Mouse (Mus musculus): ENCODE measurements at regions not wholly inside any gene's neighbourhood (a gene's known extent, or its start where the extent isn't known, plus 50 kb on each side); places are given as distances from the start of the nearest gene placed in this dataset.

- H3K9ac ChIP-seq: no peak overlapping the region
- H3K27me3 ChIP-seq (replicated peaks): no peaks in the 10 kb centered on the region
- H3K27ac ChIP-seq: no peak overlapping the region
- WGBS: 39% methylated on average over 4 of the region's 4 CpGs
- H3K4me3 ChIP-seq: no peak overlapping the region
- H3K4me1 ChIP-seq: 0 out of 2 replicates have a peak, but pooled peaks cover 4% of the 10 kb centered on the region
- H3K4me2 ChIP-seq: no peak overlapping the region
- H3K9me3 ChIP-seq: no peaks in the 10 kb centered on the region
- peak; percentile 85 for ATAC-seq (replicated peaks)
- H3K36me3 ChIP-seq (replicated peaks): no peaks in the 10 kb centered on the region
Observed at GRCm38 (mm10) chr3:21325329-21325896, 751.0 kb upstream of the Tbl1xr1 start.

- H3K36me3 ChIP-seq (replicated peaks): no peaks in the 10 kb centered on the region
- H3K27me3 ChIP-seq (replicated peaks): no peaks in the 10 kb centered on the region
- H3K4me2 ChIP-seq: no peak overlapping the region
- H3K9me3 ChIP-seq: no peaks in the 10 kb centered on the region
- H3K27ac ChIP-seq: no peak overlapping the region
- H3K9ac ChIP-seq: no peak overlapping the region
- H3K4me1 ChIP-seq: no peaks in the 10 kb centered on the region
- no peak overlapping the region for H3K4me3 ChIP-seq
- no peak for ATAC-seq (replicated peaks)
Observed at GRCm38 (mm10) chr3:21341916-21342315, 734.5 kb upstream of the Tbl1xr1 start.

GRCm38 (mm10) chr3:21343095-21343494, 733.4 kb upstream of the Tbl1xr1 start:
- no peaks in the 10 kb centered on the region for H3K36me3 ChIP-seq (replicated peaks)
- H3K4me3 ChIP-seq: no peak overlapping the region
- no peaks in the 10 kb centered on the region for H3K9me3 ChIP-seq
- no peaks in the 10 kb centered on the region for H3K4me1 ChIP-seq
- H3K27ac ChIP-seq: no peak overlapping the region
- no peaks in the 10 kb centered on the region for H3K27me3 ChIP-seq (replicated peaks)
- H3K4me2 ChIP-seq: no peak overlapping the region
- H3K9ac ChIP-seq: no peak overlapping the region
- ATAC-seq (replicated peaks): no peak
- WGBS: 96% methylated on average over 1 of the region's 1 CpGs

- no peak overlapping the region for H3K4me2 ChIP-seq
- no peaks in the 10 kb centered on the region for H3K9me3 ChIP-seq
- H3K27ac ChIP-seq: no peak overlapping the region
- no peaks in the 10 kb centered on the region for H3K36me3 ChIP-seq (replicated peaks)
- no peaks in the 10 kb centered on the region for H3K27me3 ChIP-seq (replicated peaks)
- no peak for ATAC-seq (replicated peaks)
- no peak overlapping the region for H3K9ac ChIP-seq
- H3K4me1 ChIP-seq: no peaks in the 10 kb centered on the region
- WGBS: 85% methylated on average over 3 of the region's 3 CpGs
- no peak overlapping the region for H3K4me3 ChIP-seq
Observed at GRCm38 (mm10) chr3:21349421-21349820, 727.0 kb upstream of the Tbl1xr1 start.

- Histone ChIP-seq H3K9ac (no peak overlapping the region), H3K27me3 (replicated peaks) (no peaks in the 10 kb centered on the region), H3K27ac (peak overlapping the region; percentile 41; the same call in 1 of the 2 replicates), H3K4me3 (no peak overlapping the region), H3K36me3 (replicated peaks) (no peaks in the 10 kb centered on the region), H3K9me3 (no peaks in the 10 kb centered on the region), H3K4me1 (peaks cover 16% of the 10 kb centered on the region), H3K4me2 (no peak overlapping the region)
- 71% methylated on average over 3 of the region's 3 CpGs for WGBS
- ATAC-seq (replicated peaks): peak; percentile 11; the same call in 1 of the 2 replicates
Observed at GRCm38 (mm10) chr3:21356150-21356549, 720.3 kb upstream of the Tbl1xr1 start.

GRCm38 (mm10) chr3:21356831-21357712, 719.4 kb upstream of the Tbl1xr1 start:
- Histone ChIP-seq H3K36me3 (replicated peaks) (no peaks in the 10 kb centered on the region), H3K9me3 (no peaks in the 10 kb centered on the region), H3K27me3 (replicated peaks) (no peaks in the 10 kb centered on the region), H3K27ac (peak overlapping the region; percentile 60), H3K4me2 (no peak overlapping the region), H3K4me3 (no peak overlapping the region), H3K9ac (no peak overlapping the region), H3K4me1 (peaks cover 16% of the 10 kb centered on the region)
- ATAC-seq (replicated peaks): peak; percentile 90
- WGBS: 40% methylated on average over 6 of the region's 6 CpGs

- Histone ChIP-seq H3K36me3 (replicated peaks) (no peaks in the 10 kb centered on the region), H3K9ac (no peak overlapping the region), H3K9me3 (no peaks in the 10 kb centered on the region), H3K4me2 (no peak overlapping the region), H3K27ac (peak overlapping the region; percentile 34; the same call in 1 of the 2 replicates), H3K27me3 (replicated peaks) (no peaks in the 10 kb centered on the region), H3K4me3 (no peak overlapping the region), H3K4me1 (peaks cover 16% of the 10 kb centered on the region)
- 0 out of 2 replicates have a peak, but pooled peaks have one; percentile 21 for ATAC-seq (replicated peaks)
- WGBS: 89% methylated on average over 6 of the region's 6 CpGs
Observed at GRCm38 (mm10) chr3:21358068-21358467, 718.4 kb upstream of the Tbl1xr1 start.

GRCm38 (mm10) chr3:21361069-21361468, 715.4 kb upstream of the Tbl1xr1 start:
- no peak overlapping the region for H3K4me3 ChIP-seq
- peaks cover 14% of the 10 kb centered on the region for H3K4me1 ChIP-seq
- WGBS: 87% methylated on average over 3 of the region's 3 CpGs
- H3K4me2 ChIP-seq: no peak overlapping the region
- no peak overlapping the region for H3K27ac ChIP-seq
- H3K36me3 ChIP-seq (replicated peaks): no peaks in the 10 kb centered on the region
- H3K9me3 ChIP-seq: no peaks in the 10 kb centered on the region
- H3K27me3 ChIP-seq (replicated peaks): no peaks in the 10 kb centered on the region
- no peak for ATAC-seq (replicated peaks)
- no peak overlapping the region for H3K9ac ChIP-seq

GRCm38 (mm10) chr3:21379816-21380215, 696.6 kb upstream of the Tbl1xr1 start:
- Histone ChIP-seq H3K4me2 (no peak overlapping the region), H3K36me3 (replicated peaks) (no peaks in the 10 kb centered on the region), H3K27ac (no peak overlapping the region), H3K27me3 (replicated peaks) (no peaks in the 10 kb centered on the region), H3K9ac (no peak overlapping the region), H3K9me3 (no peaks in the 10 kb centered on the region), H3K4me3 (no peak overlapping the region), H3K4me1 (no peaks in the 10 kb centered on the region)
- ATAC-seq (replicated peaks): no peak
- 87% methylated on average over 2 of the region's 2 CpGs for WGBS

GRCm38 (mm10) chr3:21381072-21381471, 695.4 kb upstream of the Tbl1xr1 start:
- Histone ChIP-seq H3K4me3 (no peak overlapping the region), H3K27me3 (replicated peaks) (no peaks in the 10 kb centered on the region), H3K4me1 (no peaks in the 10 kb centered on the region), H3K9ac (no peak overlapping the region), H3K4me2 (no peak overlapping the region), H3K9me3 (no peaks in the 10 kb centered on the region), H3K36me3 (replicated peaks) (no peaks in the 10 kb centered on the region), H3K27ac (no peak overlapping the region)
- 60% methylated on average over 3 of the region's 3 CpGs for WGBS
- no peak for ATAC-seq (replicated peaks)

GRCm38 (mm10) chr3:21403551-21403950, 672.9 kb upstream of the Tbl1xr1 start:
- H3K4me1 ChIP-seq: no peaks in the 10 kb centered on the region
- H3K4me3 ChIP-seq: no peak overlapping the region

GRCm38 (mm10) chr3:21404058-21404457, 672.4 kb upstream of the Tbl1xr1 start:
- H3K4me3 ChIP-seq: no peak overlapping the region
- H3K36me3 ChIP-seq (replicated peaks): no peaks in the 10 kb centered on the region
- no peaks in the 10 kb centered on the region for H3K9me3 ChIP-seq
- 76% methylated on average over 3 of the region's 3 CpGs for WGBS
- no peak for ATAC-seq (replicated peaks)
- H3K27me3 ChIP-seq (replicated peaks): no peaks in the 10 kb centered on the region
- no peak overlapping the region for H3K27ac ChIP-seq
- no peaks in the 10 kb centered on the region for H3K4me1 ChIP-seq
- no peak overlapping the region for H3K4me2 ChIP-seq
- no peak overlapping the region for H3K9ac ChIP-seq

More at GRCm38 (mm10) chr3:21403551-21403950, 672.9 kb upstream of the Tbl1xr1 start:
- Histone ChIP-seq H3K27me3 (replicated peaks) (no peaks in the 10 kb centered on the region), H3K9me3 (no peaks in the 10 kb centered on the region), H3K36me3 (replicated peaks) (no peaks in the 10 kb centered on the region), H3K27ac (no peak overlapping the region), H3K4me2 (no peak overlapping the region), H3K9ac (no peak overlapping the region)
- WGBS: 89% methylated on average over 2 of the region's 2 CpGs
- no peak for ATAC-seq (replicated peaks)

- WGBS: 92% methylated on average over 5 of the region's 5 CpGs
- no peaks in the 10 kb centered on the region for H3K27me3 ChIP-seq (replicated peaks)
- no peak overlapping the region for H3K9ac ChIP-seq
- H3K4me3 ChIP-seq: no peak overlapping the region
- ATAC-seq (replicated peaks): no peak
- H3K4me1 ChIP-seq: no peaks in the 10 kb centered on the region
- H3K36me3 ChIP-seq (replicated peaks): no peaks in the 10 kb centered on the region
- no peaks in the 10 kb centered on the region for H3K9me3 ChIP-seq
- H3K4me2 ChIP-seq: no peak overlapping the region
- no peak overlapping the region for H3K27ac ChIP-seq
Observed at GRCm38 (mm10) chr3:21407077-21407476, 669.4 kb upstream of the Tbl1xr1 start.
